Mouse (Mus musculus) large intestine, adult 2 months (tissue): ENCODE data around the gene Gm10639. TPM values are rescaled to one million over a fixed set of nuclear protein-coding genes. Genes with fewer than 3 reads are reported as not detected.
"Not testable (repeated sequence)": the region's sequence is repeated elsewhere in the genome, so short reads cannot be mapped to it uniquely, and the experiment has no call there.

ENCODE experiments used
- DNase-seq: peaks from one replicate; pipeline ENCODE4 v3.0.0-alpha.2; 2012; ENCODE audit warnings: low read depth, low spot score
- WGBS: fragments of 180-500 bp; shearing (Covaris S2); methylation state at CpG from one replicate; pipeline ENCODE4 v1.1.7; 2018; 5-methylcytosine and 5-hydroxymethylcytosine counted together
- polyA plus RNA-seq: library from polyadenylated mRNA; depleted of rRNA; stranded (reverse); fragments of >200 nt; gene quantifications from 2 replicates; pipeline ENCODE4 v1.2.3, GENCODE M21; 2012; rRNA removed

Gene Gm10639
- polyA plus RNA-seq = 0.10 and 0.38 TPM in 2 replicates

- DNase-seq = not testable (repeated sequence)
Measured at GRCm38 (mm10) chr9:78289723-78290122, at the start of gene Gm10639. Gene Gm10639, plus strand, starts transcription at chr9:78289923.

GRCm38 (mm10) chr9:78255683-78256470 lies 33.8 kb upstream of the Gm10639 start:
- DNase-seq = not testable (repeated sequence)
- 64% methylated on average over 4 of the region's 4 CpGs for WGBS

More at GRCm38 (mm10) chr9:78289723-78290122, at the start of gene Gm10639:
- 23% methylated on average over 3 of the region's 3 CpGs for WGBS

GRCm38 (mm10) chr9:78256914-78257313 lies 32.8 kb upstream of the Gm10639 start, which contains the start of gene Gm3776:
Gene Gm3776, plus strand, starts transcription at chr9:78257129.
- not testable (repeated sequence) for DNase-seq
- 27% methylated on average over 2 of the region's 3 CpGs for WGBS

- WGBS = 0% methylated on average over 1 of the region's 6 CpGs
- DNase-seq = not testable (repeated sequence)
Measured at GRCm38 (mm10) chr9:78259688-78260087, 30.0 kb upstream of the Gm10639 start.

- WGBS = 70% methylated on average over 3 of the region's 3 CpGs
- not testable (repeated sequence) for DNase-seq
Measured at GRCm38 (mm10) chr9:78270945-78271344, 18.8 kb upstream of the Gm10639 start.

GRCm38 (mm10) chr9:78282002-78282711 lies 7.6 kb upstream of the Gm10639 start:
- DNase-seq = not testable (repeated sequence)
- 71% methylated on average over 4 of the region's 4 CpGs for WGBS

- 79% methylated on average over 1 of the region's 1 CpGs for WGBS
- not testable (repeated sequence) for DNase-seq
Measured at GRCm38 (mm10) chr9:78289063-78289462, 660 bp upstream of the Gm10639 start.

GRCm38 (mm10) chr9:78292462-78292861 lies 2.7 kb downstream of the Gm10639 start:
- 74% methylated on average over 8 of the region's 8 CpGs for WGBS
- DNase-seq = not testable (repeated sequence)

- 67% methylated on average over 1 of the region's 1 CpGs for WGBS
- not testable (repeated sequence) for DNase-seq
Measured at GRCm38 (mm10) chr9:78293683-78294082, 4.0 kb downstream of the Gm10639 start.

- WGBS = 77% methylated on average over 7 of the region's 7 CpGs
- not testable (repeated sequence) for DNase-seq
Measured at GRCm38 (mm10) chr9:78294781-78295180, 5.1 kb downstream of the Gm10639 start.

- WGBS = 10% methylated on average over 6 of the region's 6 CpGs
- not testable (repeated sequence) for DNase-seq
Measured at GRCm38 (mm10) chr9:78296089-78296488, 6.4 kb downstream of the Gm10639 start.

GRCm38 (mm10) chr9:78298232-78298631 lies 8.5 kb downstream of the Gm10639 start:
- WGBS = 85% methylated on average over 1 of the region's 1 CpGs
- no peak for DNase-seq

GRCm38 (mm10) chr9:78299143-78299542 lies 9.4 kb downstream of the Gm10639 start:
- DNase-seq = not testable (repeated sequence)
- 33% methylated on average over 1 of the region's 1 CpGs for WGBS

GRCm38 (mm10) chr9:78308122-78308521 lies 18.4 kb downstream of the Gm10639 start:
- WGBS = 47% methylated on average over 3 of the region's 3 CpGs
- not testable (repeated sequence) for DNase-seq

- 84% methylated on average over 2 of the region's 2 CpGs for WGBS
- no peak for DNase-seq
Measured at GRCm38 (mm10) chr9:78314696-78315095, 25.0 kb downstream of the Gm10639 start, which contains the start of gene Omt2a. Gene Omt2a, minus strand, starts transcription at chr9:78314796.

- no peak for DNase-seq
- 17% methylated on average over 1 of the region's 1 CpGs for WGBS
Measured at GRCm38 (mm10) chr9:78319499-78319898, 29.8 kb downstream of the Gm10639 start.

- 69% methylated on average over 1 of the region's 1 CpGs for WGBS
- not testable (repeated sequence) for DNase-seq
Measured at GRCm38 (mm10) chr9:78327289-78327688, 37.6 kb downstream of the Gm10639 start, which contains the start of gene Omt2b. Gene Omt2b, plus strand, starts transcription at chr9:78327589.

- DNase-seq = not testable (repeated sequence)
Measured at GRCm38 (mm10) chr9:78337050-78337449, 47.3 kb downstream of the Gm10639 start.

- DNase-seq = not testable (repeated sequence)
- WGBS = 27% methylated on average over 8 of the region's 8 CpGs
Measured at GRCm38 (mm10) chr9:78340324-78340723, 50.6 kb downstream of the Gm10639 start.

- WGBS = 89% methylated on average over 4 of the region's 4 CpGs
- DNase-seq = not testable (repeated sequence)
Measured at GRCm38 (mm10) chr9:78342494-78342893, 52.8 kb downstream of the Gm10639 start.
